Mouse (Mus musculus): Measurements from ENCODE around the gene Anxa2.

Gene Anxa2

GRCm38 (mm10) chr9:69453066-69453900 is at the start of gene Anxa2:
TSS of gene Anxa2 (plus strand) at chr9:69453620.
- in situ Hi-C loops (cut with MboI; ENCODE audit: low pct_unique_long_range_greater_than_20kb in 1 of 2, low sequenced_read_pairs in 2 of 2, unreplicated experiment in 1 of 2), result no loop called here

- in situ Hi-C loops (cut with MboI; ENCODE audit: low pct_unique_long_range_greater_than_20kb in 1 of 2, low sequenced_read_pairs in 2 of 2, unreplicated experiment in 1 of 2), result no loop called here
Observed at GRCm38 (mm10) chr9:69404671-69405070, 48.7 kb upstream of the Anxa2 start.

- in situ Hi-C loops (cut with MboI; ENCODE audit: low pct_unique_long_range_greater_than_20kb in 1 of 2, low sequenced_read_pairs in 2 of 2, unreplicated experiment in 1 of 2), result no loop called here
Observed at GRCm38 (mm10) chr9:69419476-69419875, 33.9 kb upstream of the Anxa2 start.

- in situ Hi-C loops (cut with MboI; ENCODE audit: low pct_unique_long_range_greater_than_20kb in 1 of 2, low sequenced_read_pairs in 2 of 2, unreplicated experiment in 1 of 2), result no loop called here
Observed at GRCm38 (mm10) chr9:69430531-69430930, 22.9 kb upstream of the Anxa2 start.

GRCm38 (mm10) chr9:69431863-69432555 is 21.4 kb upstream of the Anxa2 start:
- in situ Hi-C loops (cut with MboI; ENCODE audit: low pct_unique_long_range_greater_than_20kb in 1 of 2, low sequenced_read_pairs in 2 of 2, unreplicated experiment in 1 of 2), result no loop called here

GRCm38 (mm10) chr9:69435194-69435593 is 18.2 kb upstream of the Anxa2 start:
- in situ Hi-C loops (cut with MboI; ENCODE audit: low pct_unique_long_range_greater_than_20kb in 1 of 2, low sequenced_read_pairs in 2 of 2, unreplicated experiment in 1 of 2), result no loop called here

GRCm38 (mm10) chr9:69435662-69436061 is 17.8 kb upstream of the Anxa2 start:
- in situ Hi-C loops (cut with MboI; ENCODE audit: low pct_unique_long_range_greater_than_20kb in 1 of 2, low sequenced_read_pairs in 2 of 2, unreplicated experiment in 1 of 2), result no loop called here

- in situ Hi-C loops (cut with MboI; ENCODE audit: low pct_unique_long_range_greater_than_20kb in 1 of 2, low sequenced_read_pairs in 2 of 2, unreplicated experiment in 1 of 2), result no loop called here
Observed at GRCm38 (mm10) chr9:69439805-69440357, 13.5 kb upstream of the Anxa2 start.

- in situ Hi-C loops (cut with MboI; ENCODE audit: low pct_unique_long_range_greater_than_20kb in 1 of 2, low sequenced_read_pairs in 2 of 2, unreplicated experiment in 1 of 2), result no loop called here
Observed at GRCm38 (mm10) chr9:69442471-69443038, 10.9 kb upstream of the Anxa2 start.

- in situ Hi-C loops (cut with MboI; ENCODE audit: low pct_unique_long_range_greater_than_20kb in 1 of 2, low sequenced_read_pairs in 2 of 2, unreplicated experiment in 1 of 2), result no loop called here
Observed at GRCm38 (mm10) chr9:69443203-69443602, 10.2 kb upstream of the Anxa2 start.

GRCm38 (mm10) chr9:69448801-69449200 is 4.6 kb upstream of the Anxa2 start:
- in situ Hi-C loops (cut with MboI; ENCODE audit: low pct_unique_long_range_greater_than_20kb in 1 of 2, low sequenced_read_pairs in 2 of 2, unreplicated experiment in 1 of 2), result no loop called here

GRCm38 (mm10) chr9:69450636-69451035 is 2.8 kb upstream of the Anxa2 start:
- in situ Hi-C loops (cut with MboI; ENCODE audit: low pct_unique_long_range_greater_than_20kb in 1 of 2, low sequenced_read_pairs in 2 of 2, unreplicated experiment in 1 of 2), result no loop called here

- in situ Hi-C loops (cut with MboI; ENCODE audit: low pct_unique_long_range_greater_than_20kb in 1 of 2, low sequenced_read_pairs in 2 of 2, unreplicated experiment in 1 of 2), result no loop called here
Observed at GRCm38 (mm10) chr9:69451886-69452810, 1.3 kb upstream of the Anxa2 start.

GRCm38 (mm10) chr9:69453901-69454666 is 664 bp downstream of the Anxa2 start:
- in situ Hi-C loops (cut with MboI; ENCODE audit: low pct_unique_long_range_greater_than_20kb in 1 of 2, low sequenced_read_pairs in 2 of 2, unreplicated experiment in 1 of 2), result no loop called here

- in situ Hi-C loops (cut with MboI; ENCODE audit: low pct_unique_long_range_greater_than_20kb in 1 of 2, low sequenced_read_pairs in 2 of 2, unreplicated experiment in 1 of 2), result no loop called here
Observed at GRCm38 (mm10) chr9:69454691-69455090, 1.3 kb downstream of the Anxa2 start.

- in situ Hi-C loops (cut with MboI; ENCODE audit: low pct_unique_long_range_greater_than_20kb in 1 of 2, low sequenced_read_pairs in 2 of 2, unreplicated experiment in 1 of 2), result no loop called here
Observed at GRCm38 (mm10) chr9:69455391-69455790, 2.0 kb downstream of the Anxa2 start.

GRCm38 (mm10) chr9:69456406-69457075 is 3.1 kb downstream of the Anxa2 start:
- in situ Hi-C loops (cut with MboI; ENCODE audit: low pct_unique_long_range_greater_than_20kb in 1 of 2, low sequenced_read_pairs in 2 of 2, unreplicated experiment in 1 of 2), result no loop called here
